9 mouse cellular contexts compared by ENCODE assay signal in genomic region chr2:10216566-10217247, GRCm38 (mm10).
DNase-seq lines count a peak whose midpoint lies in the region; ATAC-seq and TF ChIP-seq lines count a peak whose summit lies in the region.
"Had no signal": no experiment of that assay in that cellular context is flagged by ENCODE, and none has a peak within 500 bp of the region (broad histone marks: within the 10 kb centered on the region; RNA-seq: fewer than 3 reads in every experiment).

No protein-coding gene starts in this region.

- no peak overlapping the region for H3K27ac ChIP-seq in heart, embryonic 10.5 days
- peak overlapping the region; percentile 43 for H3K27ac ChIP-seq in hindbrain, postnatal 0 days
- H3K27ac ChIP-seq: limb, embryonic 15.5 days had no signal

- no peak overlapping the region for H3K4me2 ChIP-seq in hindbrain, postnatal 0 days (ENCODE audit: low read depth, low read length)
- H3K4me2 ChIP-seq: limb, embryonic 15.5 days had no signal

- TF ChIP-seq CTCF in hindbrain, postnatal 0 days (IDR thresholded peaks at IDR 0.05; ENCODE audit: low read depth): no peak

- no peaks in the 10 kb centered on the region for H3K36me3 ChIP-seq in heart, embryonic 10.5 days
- no peaks in the 10 kb centered on the region for H3K36me3 ChIP-seq in hindbrain, postnatal 0 days (ENCODE audit: insufficient read depth, low read length)
- H3K36me3 ChIP-seq: limb, embryonic 15.5 days had no signal

- no peaks in the 10 kb centered on the region for H3K4me1 ChIP-seq in heart, embryonic 10.5 days
- no peaks in the 10 kb centered on the region; the same call in 1 of the 2 replicates for H3K4me1 ChIP-seq in hindbrain, postnatal 0 days (ENCODE audit: insufficient read depth, low read length)
- H3K4me1 ChIP-seq: limb, embryonic 15.5 days had no signal

- no peak overlapping the region for H3K9ac ChIP-seq in hindbrain, postnatal 0 days (replicated peaks; ENCODE audit: low read length)
- H3K9ac ChIP-seq: limb, embryonic 15.5 days had no signal

- no peaks in the 10 kb centered on the region for H3K27me3 ChIP-seq in heart, embryonic 10.5 days (ENCODE audit: insufficient read depth, poor library complexity, severe bottlenecking)
- H3K27me3 ChIP-seq in hindbrain, postnatal 0 days (ENCODE audit: insufficient read depth, low read length): no peaks in the 10 kb centered on the region
- H3K27me3 ChIP-seq: limb, embryonic 15.5 days had no signal

- ATAC-seq in hindbrain, postnatal 0 days: peak; percentile 88

- WGBS in heart, embryonic 10.5 days: 45% methylated on average over 7 of the region's 7 CpGs
- 27% methylated on average over 7 of the region's 7 CpGs for WGBS in hindbrain, postnatal 0 days

- no peak overlapping the region for H3K4me3 ChIP-seq in heart, embryonic 10.5 days
- no peak overlapping the region for H3K4me3 ChIP-seq in hindbrain, postnatal 0 days (ENCODE audit: low read length)
- H3K4me3 ChIP-seq: limb, embryonic 15.5 days had no signal

- H3K9me3 ChIP-seq in heart, embryonic 10.5 days: no peaks in the 10 kb centered on the region
- H3K9me3 ChIP-seq in hindbrain, postnatal 0 days (ENCODE audit: low read length): no peaks in the 10 kb centered on the region
- H3K9me3 ChIP-seq: limb, embryonic 15.5 days had no signal

- DNase-seq in heart, adult 11 months: peak; percentile 94
- no peak for DNase-seq in heart, embryonic 10.5 days (ENCODE audit: low spot score)
- DNase-seq in cerebellum, adult 18-20 months: peak; percentile 9 to 18
- peak; percentile 10 to 14 for DNase-seq in frontal cortex, postnatal 10 days (ENCODE audit: low spot score in 2 of 2)
- DNase-seq in hindbrain, postnatal 0 days (ENCODE audit: low spot score): peak; percentile 72
- peak; percentile 48 for DNase-seq in left cerebral cortex, postnatal 4 days
- DNase-seq in retina, adult 2 months (ENCODE audit: low read depth, low spot score): peak; percentile 1
- no peak for DNase-seq in spleen, postnatal 4 days (ENCODE audit: low spot score in 2 of 2)

- intact Hi-C loops in left cerebral cortex, postnatal 4 days (cut with DNase I): no loop called here

Comparison
In these comparisons a context has a peak if more than half of its experiments do, and no peak if none do; other contexts are left out.
1. DNase-seq: peak in heart, adult 11 months (single experiment), cerebellum, adult 18-20 months (2 of 2), frontal cortex, postnatal 10 days (2 of 2), hindbrain, postnatal 0 days (single experiment), left cerebral cortex, postnatal 4 days (single experiment) and retina, adult 2 months (single experiment); none in heart, embryonic 10.5 days (single experiment) and spleen, postnatal 4 days (0 of 2).